Mouse (Mus musculus): ENCODE measurements around the gene Snrk.

DNA sequence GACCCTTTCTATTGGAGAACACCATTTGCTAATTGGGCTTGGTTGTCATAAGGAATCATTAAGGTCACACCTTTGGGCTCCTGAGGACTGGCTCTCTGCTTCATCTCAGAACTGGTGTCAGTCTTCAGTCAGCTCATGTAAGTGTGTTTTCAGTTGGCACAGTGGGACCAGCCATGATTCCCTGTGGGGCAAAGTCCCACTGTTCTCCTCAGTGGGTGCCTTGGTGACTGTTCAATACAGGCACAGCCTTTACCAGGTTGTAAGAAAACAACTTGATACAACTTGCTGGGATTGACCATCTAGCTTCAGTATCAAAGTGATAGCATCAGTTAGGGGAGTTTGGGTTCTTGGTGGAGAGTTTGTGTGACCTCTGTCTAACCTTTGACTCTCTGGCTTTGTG lies 28.6 kb downstream of the Snrk start:
- no peak for TF ChIP-seq CTCF (IDR thresholded peaks at IDR 0.05)
- TF ChIP-seq EP300 (IDR thresholded peaks at IDR 0.05), result no peak
